Mouse (Mus musculus): ENCODE data around the gene Gm5108.

The Gm5108 gene

GRCm38 (mm10) chr5:67941369-67941768 is at the start of gene Gm5108:
Gm5108 (plus strand) TSS chr5:67941669.
- no peak for DNase-seq

GRCm38 (mm10) chr5:67898921-67899320 is 42.5 kb upstream of the Gm5108 start:
- DNase-seq: no peak

GRCm38 (mm10) chr5:67904555-67904954 is 36.9 kb upstream of the Gm5108 start:
- DNase-seq: no peak

GRCm38 (mm10) chr5:67930584-67930983 is 10.9 kb upstream of the Gm5108 start:
- DNase-seq: no peak

- no peak for DNase-seq
Observed at GRCm38 (mm10) chr5:67931623-67932022, 9.8 kb upstream of the Gm5108 start.

GRCm38 (mm10) chr5:67943199-67943598 is 1.7 kb downstream of the Gm5108 start:
- DNase-seq: no peak

- no peak for DNase-seq
Observed at GRCm38 (mm10) chr5:67944074-67944785, 2.8 kb downstream of the Gm5108 start.

- DNase-seq: no peak
Observed at GRCm38 (mm10) chr5:67946321-67946720, 4.9 kb downstream of the Gm5108 start, which contains the start of gene Gm21905. Gm21905 (minus strand) TSS chr5:67946421.

GRCm38 (mm10) chr5:67947006-67947405 is 5.5 kb downstream of the Gm5108 start:
- no peak for DNase-seq

- DNase-seq: no peak
Observed at GRCm38 (mm10) chr5:67948074-67948473, 6.6 kb downstream of the Gm5108 start.

GRCm38 (mm10) chr5:67954097-67954496 is 12.6 kb downstream of the Gm5108 start:
- no peak for DNase-seq

- no peak for DNase-seq
Observed at GRCm38 (mm10) chr5:67955486-67955885, 14.0 kb downstream of the Gm5108 start.

GRCm38 (mm10) chr5:67961708-67962629 is 20.5 kb downstream of the Gm5108 start:
- no peak for DNase-seq

GRCm38 (mm10) chr5:67969536-67969935 is 28.1 kb downstream of the Gm5108 start:
- DNase-seq: no peak

- DNase-seq: no peak
Observed at GRCm38 (mm10) chr5:67981946-67982526, 40.6 kb downstream of the Gm5108 start.

GRCm38 (mm10) chr5:67990426-67990825 is 49.0 kb downstream of the Gm5108 start:
- DNase-seq: no peak

GRCm38 (mm10) chr5:68002611-68003010 is 61.1 kb downstream of the Gm5108 start:
- no peak for DNase-seq

GRCm38 (mm10) chr5:68003904-68004303 is 62.4 kb downstream of the Gm5108 start:
- no peak for DNase-seq

- no peak for DNase-seq
Observed at GRCm38 (mm10) chr5:68004419-68004818, 63.0 kb downstream of the Gm5108 start.

GRCm38 (mm10) chr5:68007074-68007473 is 65.6 kb downstream of the Gm5108 start:
- DNase-seq: no peak

GRCm38 (mm10) chr5:68011569-68011968 is 70.1 kb downstream of the Gm5108 start:
- DNase-seq: no peak

- DNase-seq: peak; percentile 83 to 87
Observed at GRCm38 (mm10) chr5:68012618-68013017, 71.1 kb downstream of the Gm5108 start.

GRCm38 (mm10) chr5:68020870-68021269 is 79.4 kb downstream of the Gm5108 start:
- no peak for DNase-seq
